In the genomic region with DNA sequence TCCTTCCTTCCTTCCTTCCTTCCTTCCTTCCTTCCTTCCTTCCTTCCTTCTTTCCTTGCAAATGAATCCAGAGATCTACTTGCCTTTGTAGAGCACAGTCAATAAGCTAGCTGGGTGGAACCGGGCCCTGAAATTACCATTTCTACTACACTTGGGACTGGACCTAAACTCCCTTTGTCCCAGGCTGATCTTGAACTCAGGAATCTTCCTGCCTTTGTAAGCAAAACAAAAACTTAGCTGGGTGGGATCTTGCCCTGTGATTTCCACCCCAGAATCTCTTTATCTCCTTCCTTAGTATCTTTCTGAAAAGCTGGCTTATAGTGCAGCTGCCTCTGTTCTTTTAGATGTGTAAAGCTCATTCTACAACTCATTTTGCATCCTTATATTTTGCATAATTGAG, we compare ENCODE assay signal across 23 mouse cellular contexts.
"Had no signal": no experiment of that assay in that cellular context is flagged by ENCODE, and none has a peak within 500 bp of the region (broad histone marks: within the 10 kb centered on the region; RNA-seq: fewer than 3 reads in every experiment).

No protein-coding gene starts in this region.

- H3K27me3 ChIP-seq: embryonic facial prominence, embryonic 12.5 days; embryonic facial prominence, embryonic 13.5 days; embryonic facial prominence, embryonic 15.5 days; forebrain, embryonic 12.5 days; forebrain, embryonic 13.5 days; forebrain, embryonic 15.5 days had no signal

- H3K4me1 ChIP-seq: embryonic facial prominence, embryonic 10.5 days; embryonic facial prominence, embryonic 12.5 days; embryonic facial prominence, embryonic 13.5 days; embryonic facial prominence, embryonic 15.5 days; forebrain, embryonic 10.5 days; forebrain, embryonic 12.5 days; forebrain, embryonic 15.5 days; heart, embryonic 10.5 days had no signal

- H3K36me3 ChIP-seq: embryonic facial prominence, embryonic 10.5 days; embryonic facial prominence, embryonic 12.5 days; embryonic facial prominence, embryonic 13.5 days; embryonic facial prominence, embryonic 15.5 days; forebrain, embryonic 10.5 days; forebrain, embryonic 12.5 days; forebrain, embryonic 15.5 days; heart, embryonic 10.5 days had no signal

- H3K4me3 ChIP-seq: embryonic facial prominence, embryonic 10.5 days; embryonic facial prominence, embryonic 12.5 days; embryonic facial prominence, embryonic 13.5 days; embryonic facial prominence, embryonic 15.5 days; erythroblast, embryonic 14.5 days; forebrain, embryonic 10.5 days; forebrain, embryonic 12.5 days; forebrain, embryonic 13.5 days; forebrain, embryonic 15.5 days; gastrocnemius, adult 2 months; heart, adult 2 months; heart, embryonic 10.5 days had no signal

- ATAC-seq: forebrain, embryonic 13.5 days; forebrain, embryonic 14.5 days; forebrain, embryonic 15.5 days; forebrain, embryonic 16.5 days; forebrain, postnatal 0 days had no signal

- H3K27ac ChIP-seq: embryonic facial prominence, embryonic 10.5 days; embryonic facial prominence, embryonic 12.5 days; embryonic facial prominence, embryonic 13.5 days; embryonic facial prominence, embryonic 15.5 days; forebrain, embryonic 10.5 days; forebrain, embryonic 12.5 days; forebrain, embryonic 13.5 days; forebrain, embryonic 15.5 days; gastrocnemius, adult 2 months; heart, adult 2 months; heart, embryonic 10.5 days had no signal

- H3K4me2 ChIP-seq: embryonic facial prominence, embryonic 12.5 days; embryonic facial prominence, embryonic 13.5 days; embryonic facial prominence, embryonic 15.5 days; forebrain, embryonic 12.5 days; forebrain, embryonic 13.5 days; forebrain, embryonic 15.5 days had no signal

- DNase-seq: cerebellum, postnatal 36 days; embryo, embryonic 11 days; forebrain, postnatal 0 days; gastrocnemius, adult 2 months; gastrocnemius, postnatal 10 days; gastrocnemius, postnatal 14 days; gastrocnemius, postnatal 25 days; gastrocnemius, postnatal 36 days; heart, adult 11 months; heart, adult 18-20 months; heart, adult 2 months had no signal

- H3K9me3 ChIP-seq: embryonic facial prominence, embryonic 10.5 days; embryonic facial prominence, embryonic 12.5 days; embryonic facial prominence, embryonic 13.5 days; embryonic facial prominence, embryonic 15.5 days; forebrain, embryonic 10.5 days; forebrain, embryonic 12.5 days; forebrain, embryonic 13.5 days; forebrain, embryonic 15.5 days; heart, embryonic 10.5 days had no signal

- H3K9ac ChIP-seq: embryonic facial prominence, embryonic 12.5 days; embryonic facial prominence, embryonic 13.5 days; embryonic facial prominence, embryonic 15.5 days; forebrain, embryonic 12.5 days; forebrain, embryonic 13.5 days; forebrain, embryonic 15.5 days; forebrain, postnatal 0 days had no signal
